Mouse (Mus musculus): ENCODE measurements at regions not wholly inside any gene's neighbourhood (a gene's known extent, or its start where the extent isn't known, plus 50 kb on each side); places are given as distances from the start of the nearest gene placed in this dataset.

DNA sequence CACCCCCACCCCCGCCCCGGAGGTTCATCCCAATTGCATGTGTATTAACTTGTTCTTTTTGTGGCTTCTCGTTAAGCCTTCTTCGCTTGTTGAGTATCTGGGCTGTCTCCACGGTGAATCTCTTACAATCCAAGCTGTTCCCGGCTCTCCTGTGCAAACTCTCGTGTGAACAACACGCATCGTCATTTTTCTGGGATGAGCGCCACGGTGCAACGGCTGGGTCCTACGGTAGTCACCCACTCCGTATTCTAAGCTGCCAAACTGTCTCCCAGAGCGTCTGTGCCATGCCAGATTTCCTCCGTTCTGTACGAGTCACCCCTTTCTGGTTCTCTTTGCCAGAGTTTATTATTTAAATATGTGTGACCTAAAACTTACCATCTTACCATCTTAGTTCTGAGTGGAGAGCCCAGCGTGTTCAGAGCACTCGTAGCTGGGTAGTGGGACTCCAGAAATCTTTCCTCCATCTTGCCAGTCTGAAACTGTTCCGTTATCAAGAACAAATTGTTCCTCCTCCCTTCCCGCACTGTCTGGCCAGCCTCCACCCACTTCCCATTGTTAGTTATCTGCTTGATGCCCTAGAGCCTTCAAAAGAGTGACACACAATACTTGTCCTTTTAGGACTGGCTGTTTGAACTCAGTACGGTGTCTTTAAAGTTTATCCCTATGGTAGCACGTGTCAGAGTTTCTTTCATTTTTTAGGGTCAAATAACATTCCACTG is 87.9 kb upstream of the Trpm1 start:
- TF ChIP-seq GATA4 (IDR thresholded peaks at IDR 0.05; ENCODE audit: insufficient replicate concordance, low read length), result peak; percentile 30; the same call in 1 of the 2 replicates

DNA sequence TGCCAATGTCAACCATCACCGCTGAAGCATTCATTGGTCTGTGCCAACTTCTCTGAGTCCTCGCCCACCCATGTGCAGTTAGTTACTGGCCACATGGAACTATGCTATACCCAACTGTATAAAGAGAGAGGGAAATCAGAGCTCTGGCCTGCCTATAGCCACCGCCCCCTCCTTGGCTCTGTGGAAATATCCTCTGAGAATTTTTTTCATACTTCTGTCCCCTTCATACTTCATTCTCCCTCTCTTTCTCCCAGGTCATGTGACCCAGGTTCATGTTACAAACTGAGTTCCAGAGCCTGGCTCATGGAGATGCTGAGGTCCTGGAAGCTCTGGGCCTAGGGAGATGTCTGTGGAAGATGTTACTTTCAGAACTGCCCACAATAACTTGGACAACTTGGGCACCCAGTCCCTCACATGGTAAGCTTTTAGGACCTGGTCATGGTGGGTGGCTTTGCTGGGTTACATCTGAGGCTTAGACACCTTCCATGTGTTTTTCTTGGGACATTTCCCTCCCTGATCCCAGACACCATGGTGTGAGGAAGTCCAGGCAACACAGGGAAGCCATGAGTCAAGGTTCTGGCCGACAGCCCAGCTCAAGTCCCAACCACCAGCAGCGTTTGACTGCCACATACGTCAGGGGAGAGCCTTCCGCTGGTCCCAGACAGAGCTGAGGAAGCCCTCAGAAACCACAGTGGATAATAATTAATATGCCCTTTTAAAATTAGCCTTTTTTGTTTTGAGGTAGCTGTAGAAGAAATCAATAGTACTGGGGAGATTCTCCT is 89.0 kb upstream of the Trpm1 start:
- TF ChIP-seq GATA4 (IDR thresholded peaks at IDR 0.05; ENCODE audit: insufficient replicate concordance, low read length), result no peak

DNA sequence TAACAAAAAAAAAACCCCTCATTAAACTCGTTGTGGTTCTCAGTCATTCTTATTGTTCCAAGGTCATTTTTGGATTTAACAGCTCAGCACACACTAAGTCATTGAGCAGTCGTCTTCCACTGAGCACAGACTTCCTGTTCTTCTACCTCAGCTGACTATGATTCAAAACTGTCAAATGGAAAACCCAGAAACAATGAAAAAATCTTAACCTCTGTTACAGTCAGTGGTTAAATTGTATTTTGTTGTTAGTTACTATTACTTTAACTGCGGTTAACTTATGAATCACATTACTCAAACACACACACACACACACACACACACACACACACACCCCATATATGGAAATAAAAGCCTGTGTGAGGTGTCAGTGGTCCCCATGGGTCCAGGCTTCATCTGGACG is 92.5 kb upstream of the Trpm1 start:
- TF ChIP-seq GATA4 (IDR thresholded peaks at IDR 0.05; ENCODE audit: insufficient replicate concordance, low read length), result no peak

DNA sequence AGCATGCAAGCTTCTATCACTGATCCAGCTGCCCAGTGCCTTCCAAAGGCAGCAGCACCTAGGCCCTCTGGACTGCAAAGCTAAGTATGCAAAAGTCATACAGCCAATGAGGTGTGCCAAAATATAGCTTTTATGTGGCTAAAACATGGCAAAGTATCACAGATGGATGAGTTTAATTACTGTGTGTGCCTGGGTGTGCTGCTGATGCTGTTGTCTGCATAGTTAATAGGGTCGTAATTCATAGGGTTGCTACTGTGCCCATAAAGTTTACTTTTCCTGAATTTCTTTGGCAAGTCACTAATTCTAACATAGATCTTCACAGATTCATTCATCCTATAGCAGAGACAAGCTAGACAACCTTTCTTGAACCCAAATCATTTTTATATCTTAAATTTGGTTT is 93.1 kb upstream of the Trpm1 start:
- TF ChIP-seq GATA4 (IDR thresholded peaks at IDR 0.05; ENCODE audit: insufficient replicate concordance, low read length), result no peak

DNA sequence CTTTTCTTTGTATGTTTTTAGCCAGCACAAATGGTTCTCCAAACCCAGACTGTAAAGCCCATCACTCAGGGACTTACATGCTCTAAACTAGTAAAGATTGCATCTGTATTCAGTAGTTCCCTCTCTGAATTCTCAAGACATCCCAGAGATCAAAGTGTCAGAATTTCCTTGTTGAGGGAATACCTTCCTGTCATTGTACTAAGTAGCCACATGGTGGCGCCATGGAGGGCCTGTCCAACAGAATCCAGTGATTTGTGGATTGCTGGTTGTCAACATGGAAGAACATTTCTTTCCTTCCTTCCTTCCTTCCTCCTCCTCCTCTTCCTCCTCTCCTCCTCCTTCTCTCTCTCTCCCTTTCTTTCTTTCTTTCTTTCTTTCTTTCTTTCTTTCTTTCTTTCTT is 93.6 kb upstream of the Trpm1 start:
- no peak for TF ChIP-seq GATA4 (IDR thresholded peaks at IDR 0.05; ENCODE audit: insufficient replicate concordance, low read length)

DNA sequence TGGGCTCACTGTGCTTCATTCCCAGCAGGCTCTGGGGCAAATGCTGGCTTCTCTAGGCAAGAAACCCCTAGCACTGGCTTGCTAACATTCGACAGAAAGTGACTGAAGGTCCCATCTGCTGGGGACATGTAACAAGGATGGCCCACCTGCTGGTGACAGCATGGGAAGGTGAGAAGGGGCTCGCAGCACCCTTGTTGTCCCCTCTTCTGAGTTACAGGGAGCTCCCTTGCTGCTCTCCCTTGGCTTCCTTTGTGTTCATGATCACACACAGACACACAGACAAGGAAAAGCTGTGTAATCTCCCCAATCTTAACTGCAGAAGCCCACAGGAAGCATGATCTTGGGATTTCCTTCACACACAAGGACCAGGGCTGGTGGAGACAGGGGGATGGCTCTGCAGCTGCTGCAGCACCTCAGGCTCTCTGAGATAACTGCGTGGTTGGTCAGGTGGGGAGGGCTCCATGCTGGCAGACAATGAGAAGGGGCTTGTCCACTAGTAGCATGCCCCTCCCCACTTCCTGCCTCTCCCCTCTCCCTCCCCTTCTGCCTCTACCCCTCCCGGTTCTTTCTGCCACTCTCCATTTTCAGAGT is 95.3 kb upstream of the Trpm1 start:
- TF ChIP-seq GATA4 (IDR thresholded peaks at IDR 0.05; ENCODE audit: insufficient replicate concordance, low read length), result no peak

DNA sequence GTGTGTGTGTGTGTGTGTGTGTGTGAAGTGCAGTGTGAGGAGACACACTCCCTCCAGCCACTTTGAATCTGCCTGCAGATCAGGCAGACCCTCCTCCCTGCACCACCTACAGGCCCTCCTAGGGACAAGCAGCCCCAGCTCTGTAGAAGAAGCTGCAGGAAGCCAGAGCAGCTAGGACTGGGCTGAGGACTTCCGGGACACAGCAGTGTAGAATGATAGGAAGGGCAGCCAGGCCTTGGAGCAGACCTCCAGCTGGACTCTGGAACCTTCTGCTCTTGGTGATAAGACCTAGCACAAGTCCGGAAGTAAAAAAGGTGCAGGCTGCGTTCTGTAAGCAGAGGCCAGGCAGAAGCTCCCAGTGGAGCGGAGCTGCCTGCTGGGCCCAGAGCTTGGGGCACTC is 95.8 kb upstream of the Trpm1 start:
- TF ChIP-seq GATA4 (IDR thresholded peaks at IDR 0.05; ENCODE audit: insufficient replicate concordance, low read length), result peak; percentile 88; the same call in 1 of the 2 replicates

DNA sequence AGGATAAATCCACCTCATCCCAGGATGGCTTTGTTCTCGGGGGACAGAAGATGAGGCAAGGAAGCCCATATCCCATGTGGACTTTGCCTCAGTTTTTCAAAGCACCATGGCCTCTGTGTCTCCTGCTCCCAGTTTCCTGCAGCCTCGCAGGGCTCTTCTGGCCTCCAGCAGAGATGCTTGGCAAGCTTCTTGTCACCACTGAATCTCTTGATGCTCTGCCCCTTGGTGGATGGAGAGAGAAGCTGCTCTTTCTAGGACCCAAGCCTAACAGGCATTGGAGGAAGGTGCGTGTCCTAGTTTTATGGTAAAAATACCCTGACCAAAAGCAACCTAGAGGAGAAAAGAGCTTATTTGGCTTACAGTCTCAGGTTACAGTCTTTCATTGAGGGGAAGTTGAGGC is 97.1 kb upstream of the Trpm1 start:
- TF ChIP-seq GATA4 (IDR thresholded peaks at IDR 0.05; ENCODE audit: insufficient replicate concordance, low read length), result no peak

DNA sequence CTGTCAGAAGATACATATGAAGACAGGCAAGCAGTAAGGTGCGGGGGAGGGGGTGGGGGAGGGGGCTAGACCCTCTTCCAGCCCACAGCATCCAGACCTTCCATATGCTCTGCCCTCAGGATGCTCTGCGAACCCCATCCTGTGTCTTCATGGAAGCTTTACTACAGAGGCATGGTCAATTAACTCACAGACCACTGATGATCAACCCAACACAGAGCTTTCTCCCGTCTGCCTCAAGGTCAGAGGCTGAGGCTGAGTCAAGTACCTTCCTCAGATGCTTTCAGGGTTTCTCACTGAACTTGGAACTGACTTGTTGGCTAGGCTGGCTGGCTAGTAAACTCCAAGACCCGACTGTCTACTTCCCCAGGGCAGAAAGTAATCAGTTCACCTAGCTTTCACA is 98.6 kb upstream of the Trpm1 start:
- TF ChIP-seq GATA4 (IDR thresholded peaks at IDR 0.05; ENCODE audit: insufficient replicate concordance, low read length), result no peak

DNA sequence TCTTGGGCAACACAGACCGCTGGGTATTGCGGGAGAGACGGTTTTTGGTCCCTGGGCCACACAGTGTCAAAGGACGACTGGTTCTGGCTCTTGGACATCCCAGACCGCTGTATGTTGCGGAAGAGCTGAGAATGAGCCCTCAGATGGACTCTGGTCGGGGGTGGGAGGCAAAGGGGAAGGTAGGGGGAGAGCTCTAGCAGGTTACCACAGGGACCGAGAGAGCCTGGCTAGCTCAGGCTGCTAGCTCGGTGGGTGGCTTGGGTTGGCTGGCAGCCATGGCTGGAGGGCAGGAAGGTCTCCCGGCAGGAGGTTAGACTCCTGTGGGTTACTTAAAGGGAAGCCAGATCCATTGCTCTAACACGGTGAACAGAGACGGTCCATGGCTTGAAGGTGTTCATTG is 99.9 kb upstream of the Trpm1 start:
- no peak for TF ChIP-seq GATA4 (IDR thresholded peaks at IDR 0.05; ENCODE audit: insufficient replicate concordance, low read length)

DNA sequence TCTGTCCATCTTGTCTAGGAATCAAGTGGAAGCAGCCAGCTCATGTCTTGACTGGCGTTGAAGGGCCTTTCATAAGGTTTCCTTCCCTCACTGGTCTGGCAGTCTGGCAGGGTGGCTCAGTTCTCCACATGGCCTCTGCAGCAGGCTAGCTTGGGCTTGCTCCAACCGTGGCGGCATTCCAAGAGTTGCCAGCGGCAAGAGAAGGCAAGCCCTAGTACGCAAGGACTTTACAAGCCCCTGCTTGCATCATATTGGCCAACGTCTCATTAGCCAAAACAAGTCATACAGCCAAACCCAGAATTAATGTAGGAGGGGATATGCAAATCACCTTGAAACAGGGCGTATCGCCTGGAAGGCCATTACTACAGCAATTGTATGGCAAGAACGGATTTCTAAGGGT is 101.2 kb upstream of the Trpm1 start:
- no peak for TF ChIP-seq GATA4 (IDR thresholded peaks at IDR 0.05; ENCODE audit: insufficient replicate concordance, low read length)

DNA sequence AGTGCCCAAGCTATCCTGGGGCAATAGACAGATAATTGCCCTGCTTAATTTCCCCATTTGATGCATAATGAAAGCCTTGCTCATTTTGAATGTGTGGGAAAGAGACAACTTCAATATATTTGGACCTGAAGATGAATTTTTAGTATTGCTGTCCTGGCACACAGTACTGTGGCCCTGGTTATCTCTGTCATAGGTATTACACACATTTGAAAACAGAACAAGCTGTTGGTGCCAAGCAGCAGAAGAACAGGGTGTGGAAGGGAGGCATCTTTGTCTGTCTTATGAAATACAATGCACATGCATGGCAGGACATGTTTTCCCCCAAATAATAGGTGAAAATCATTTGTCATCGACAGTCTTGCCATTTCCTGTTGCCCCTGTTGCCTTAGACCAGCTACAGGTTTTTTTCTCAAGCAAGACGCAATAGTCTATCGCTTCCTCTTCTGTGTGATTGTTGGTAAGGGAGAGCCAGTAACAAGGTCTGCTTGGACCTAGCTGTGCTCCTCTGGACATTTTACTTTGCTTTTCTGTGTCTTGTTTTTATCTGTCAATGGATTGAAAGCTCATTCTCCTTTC is 102.7 kb upstream of the Trpm1 start:
- no peak for TF ChIP-seq GATA4 (IDR thresholded peaks at IDR 0.05; ENCODE audit: insufficient replicate concordance, low read length)

DNA sequence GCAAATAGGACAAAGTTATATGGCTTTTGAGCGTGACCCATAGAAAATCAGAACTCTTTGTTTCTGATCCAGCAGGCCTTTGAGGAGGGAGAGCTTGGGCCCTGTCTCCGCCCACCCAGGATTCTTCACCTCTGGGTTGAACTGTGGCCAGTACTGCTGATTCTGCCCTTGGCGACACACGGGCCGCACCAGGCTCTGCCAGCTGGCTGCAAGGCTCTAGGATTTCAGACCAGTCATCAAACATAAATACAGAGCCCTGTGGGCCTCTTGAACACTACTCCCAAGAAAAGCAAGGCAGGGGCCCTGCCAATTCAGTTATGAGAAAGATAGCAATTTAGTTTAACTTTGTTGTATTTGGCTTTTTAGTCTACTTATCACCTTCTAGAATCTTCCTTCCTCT is 103.4 kb upstream of the Trpm1 start:
- TF ChIP-seq GATA4 (IDR thresholded peaks at IDR 0.05; ENCODE audit: insufficient replicate concordance, low read length), result no peak

DNA sequence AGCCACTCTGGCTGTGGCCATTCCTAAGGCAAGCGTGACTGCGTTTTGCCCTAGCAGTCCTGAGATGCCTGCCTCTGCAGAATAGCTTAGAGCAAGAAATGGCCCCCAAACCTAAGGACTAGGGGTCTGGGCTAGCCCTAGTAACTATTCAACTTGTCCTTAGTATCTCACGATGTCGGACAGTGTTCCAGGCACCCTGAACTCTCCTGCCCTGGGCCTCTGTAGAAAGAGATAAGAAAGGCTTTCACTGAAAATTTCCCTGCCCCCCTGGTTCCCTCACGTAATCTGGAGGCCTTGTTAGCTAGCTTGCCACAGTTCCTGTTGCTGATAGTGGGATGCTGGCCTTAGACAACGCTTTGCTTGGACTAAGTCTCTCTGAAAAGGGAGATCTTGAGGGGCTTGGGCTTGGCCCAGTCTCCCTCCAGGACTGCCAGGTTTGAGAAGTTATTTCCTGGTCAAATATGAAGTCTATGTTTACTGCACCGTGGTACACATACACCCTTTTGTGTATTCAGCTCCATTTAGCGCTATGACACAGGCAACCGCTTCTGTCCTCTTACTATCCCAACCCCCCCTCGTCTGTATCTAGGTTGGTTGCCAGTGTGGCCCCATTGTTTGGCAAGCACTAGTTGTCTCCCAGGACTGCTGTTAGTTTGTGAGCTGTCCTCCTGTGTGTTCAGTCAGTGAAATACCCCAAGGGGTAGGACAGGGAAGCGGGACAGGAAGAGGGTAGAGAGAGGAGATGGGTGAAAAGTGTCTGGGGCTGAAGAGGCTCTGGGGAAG is 104.3 kb upstream of the Trpm1 start:
- TF ChIP-seq GATA4 (IDR thresholded peaks at IDR 0.05; ENCODE audit: insufficient replicate concordance, low read length), result peak; percentile 84

Measured in liver, adult (tissue).